Mouse (Mus musculus): ENCODE measurements around the gene Fam120a.

DNA sequence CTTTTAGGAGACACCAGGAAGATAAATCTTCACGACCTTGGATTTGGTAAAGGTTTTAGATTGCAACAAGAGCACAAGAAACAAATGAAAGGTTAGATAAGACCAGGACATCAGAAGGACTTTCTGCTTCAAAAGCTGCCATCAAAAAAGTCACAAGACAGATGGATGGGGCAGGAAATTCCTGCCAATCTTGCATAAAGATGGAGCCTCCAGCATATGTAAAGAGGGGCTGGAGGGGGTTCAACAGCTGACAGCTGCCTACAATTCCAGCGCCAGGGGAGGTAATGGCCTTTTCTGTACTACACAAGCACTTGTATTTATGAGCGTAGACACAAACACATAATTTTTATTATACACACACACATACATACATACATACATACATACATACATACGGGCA is 138.0 kb downstream of the Fam120a start:
- TF ChIP-seq CTCF (IDR thresholded peaks at IDR 0.05; ENCODE audit: low read depth) = no peak
- TF ChIP-seq EP300 (optimal IDR thresholded peaks at IDR 0.05) = no peak

All from stomach, postnatal 0 days (tissue).